In the genomic region with DNA sequence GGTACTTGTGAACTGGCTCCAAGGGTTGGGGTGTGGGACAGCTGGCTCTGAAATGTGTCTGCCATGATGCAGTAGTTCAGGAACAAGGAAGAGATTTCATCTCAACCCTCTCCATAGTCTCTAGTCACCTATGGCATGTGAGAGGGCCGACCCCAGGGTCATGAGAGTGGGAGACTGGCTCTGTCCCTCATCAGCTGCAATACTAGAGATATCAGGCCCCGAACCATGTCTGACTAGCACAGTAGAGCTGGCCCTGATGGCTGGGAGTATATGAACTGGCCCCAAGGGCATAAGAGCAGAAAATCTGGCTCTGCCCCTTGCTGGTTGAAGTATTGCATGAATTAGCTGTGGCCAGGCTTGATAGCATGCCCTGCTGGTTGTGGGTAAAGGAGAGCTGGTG, we compare ENCODE assay signal across 40 mouse cellular contexts. TPM values are rescaled to one million over a fixed set of nuclear protein-coding genes. Genes with fewer than 3 reads are reported as not detected.
"Had no signal": no experiment of that assay in that cellular context is flagged by ENCODE, and none has a peak within 500 bp of the region (broad histone marks: within the 10 kb centered on the region; RNA-seq: fewer than 3 reads in every experiment).

No protein-coding gene starts in this region.

- DNase-seq: forebrain, postnatal 0 days; gastrocnemius, postnatal 14 days; gastrocnemius, postnatal 36 days; heart, adult 2 months; heart, postnatal 10 days; heart, postnatal 4 days; kidney, adult 2 months; kidney, adult 9 months; kidney, postnatal 14 days; kidney, postnatal 36 days; layer of hippocampus, adult 9-11 months; layer of hippocampus, postnatal 36 days; left cerebral cortex, postnatal 4 days had no signal

- H3K9me3 ChIP-seq: hindbrain, embryonic 12.5 days; intestine, embryonic 15.5 days; kidney, embryonic 15.5 days; limb, embryonic 13.5 days; limb, embryonic 15.5 days; liver, embryonic 12.5 days had no signal

- H3K4me1 ChIP-seq: heart, embryonic 12.5 days; hindbrain, embryonic 12.5 days; intestine, embryonic 15.5 days; kidney, embryonic 15.5 days; limb, embryonic 13.5 days; limb, embryonic 15.5 days; liver, embryonic 12.5 days had no signal

- H3K27me3 ChIP-seq: heart, embryonic 12.5 days; hindbrain, embryonic 12.5 days; intestine, embryonic 15.5 days; kidney, embryonic 15.5 days; limb, embryonic 13.5 days; limb, embryonic 15.5 days; liver, embryonic 12.5 days had no signal

- H3K36me3 ChIP-seq: heart, embryonic 12.5 days; hindbrain, embryonic 12.5 days; intestine, embryonic 15.5 days; kidney, embryonic 15.5 days; limb, embryonic 13.5 days; limb, embryonic 15.5 days; liver, embryonic 12.5 days had no signal

- H3K27ac ChIP-seq: heart, adult 2 months; hindbrain, embryonic 12.5 days; hindbrain, embryonic 14.5 days; intestine, embryonic 15.5 days; kidney, embryonic 15.5 days; kidney, postnatal 0 days; limb, embryonic 13.5 days; limb, embryonic 15.5 days; liver, embryonic 12.5 days had no signal

- H3K4me2 ChIP-seq: heart, embryonic 12.5 days; hindbrain, embryonic 12.5 days; hindbrain, embryonic 14.5 days; intestine, embryonic 15.5 days; kidney, embryonic 15.5 days; limb, embryonic 13.5 days; limb, embryonic 15.5 days; liver, embryonic 12.5 days had no signal

- ATAC-seq: forebrain, postnatal 0 days; hindbrain, embryonic 16.5 days; inflammation-experienced regulatory T-cells, adult 6 months; intestine, embryonic 15.5 days; intestine, postnatal 0 days; liver, embryonic 12.5 days had no signal

- H3K9ac ChIP-seq: forebrain, postnatal 0 days; heart, embryonic 12.5 days; hindbrain, embryonic 12.5 days; hindbrain, embryonic 14.5 days; intestine, embryonic 15.5 days; kidney, embryonic 15.5 days; limb, embryonic 13.5 days; limb, embryonic 15.5 days; liver, embryonic 12.5 days had no signal

- H3K4me3 ChIP-seq: heart, adult 2 months; heart, embryonic 12.5 days; hindbrain, embryonic 12.5 days; intestine, embryonic 15.5 days; kidney, embryonic 15.5 days; limb, embryonic 13.5 days; limb, embryonic 15.5 days; liver, embryonic 12.5 days had no signal

RNA-seq across cellular contexts. Expression of a gene that starts 1.1 kb away (rescaled TPM):
- total RNA-seq: forebrain, postnatal 0 days; gastrocnemius, adult 18-20 months; gastrocnemius, adult 8-10 months; gastrocnemius, postnatal 14 days; gastrocnemius, postnatal 36 days; heart, adult 2 months; heart, postnatal 10 days; heart, postnatal 25 days; heart, postnatal 4 days; layer of hippocampus, adult 18-20 months; layer of hippocampus, adult 8-10 months; layer of hippocampus, postnatal 14 days; layer of hippocampus, postnatal 36 days; left cerebral cortex, adult 18-20 months; left cerebral cortex, adult 8-10 months; left cerebral cortex, postnatal 10 days; left cerebral cortex, postnatal 25 days; left cerebral cortex, postnatal 4 days; liver, adult 2 months had no signal
- polyA plus RNA-seq: forebrain, postnatal 0 days; gonadal fat pad, adult 2 months; heart, adult 2 months; heart, embryonic 12.5 days; heart, embryonic 14.5 days; heart, embryonic 16.5 days; hindbrain, embryonic 12.5 days; hindbrain, embryonic 14.5 days; hindbrain, embryonic 16.5 days; inflammation-experienced regulatory T-cells, adult 6 months; intestine, embryonic 15.5 days; intestine, postnatal 0 days; kidney, adult 2 months; kidney, embryonic 15.5 days; kidney, postnatal 0 days; large intestine, adult 2 months; limb, embryonic 13.5 days; limb, embryonic 15.5 days; liver, adult 2 months; liver, embryonic 12.5 days had no signal

RNA-seq across cellular contexts. Expression of a gene that starts 17.3 kb away (rescaled TPM):
- total RNA-seq: forebrain, postnatal 0 days; gastrocnemius, adult 18-20 months; gastrocnemius, adult 8-10 months; gastrocnemius, postnatal 14 days; gastrocnemius, postnatal 36 days; heart, adult 2 months; heart, postnatal 10 days; heart, postnatal 25 days; heart, postnatal 4 days; layer of hippocampus, adult 18-20 months; layer of hippocampus, adult 8-10 months; layer of hippocampus, postnatal 14 days; layer of hippocampus, postnatal 36 days; left cerebral cortex, adult 18-20 months; left cerebral cortex, adult 8-10 months; left cerebral cortex, postnatal 10 days; left cerebral cortex, postnatal 25 days; left cerebral cortex, postnatal 4 days; liver, adult 2 months had no signal
- polyA plus RNA-seq: forebrain, postnatal 0 days; gonadal fat pad, adult 2 months; heart, adult 2 months; heart, embryonic 12.5 days; heart, embryonic 14.5 days; heart, embryonic 16.5 days; hindbrain, embryonic 12.5 days; hindbrain, embryonic 14.5 days; hindbrain, embryonic 16.5 days; inflammation-experienced regulatory T-cells, adult 6 months; intestine, embryonic 15.5 days; intestine, postnatal 0 days; kidney, adult 2 months; kidney, embryonic 15.5 days; kidney, postnatal 0 days; large intestine, adult 2 months; limb, embryonic 13.5 days; limb, embryonic 15.5 days; liver, adult 2 months; liver, embryonic 12.5 days had no signal

RNA-seq across cellular contexts. Expression of a gene that starts 30.6 kb away (rescaled TPM):
- total RNA-seq: forebrain, postnatal 0 days; gastrocnemius, adult 18-20 months; gastrocnemius, adult 8-10 months; gastrocnemius, postnatal 14 days; gastrocnemius, postnatal 36 days; heart, adult 2 months; heart, postnatal 10 days; heart, postnatal 25 days; heart, postnatal 4 days; layer of hippocampus, adult 18-20 months; layer of hippocampus, adult 8-10 months; layer of hippocampus, postnatal 14 days; left cerebral cortex, adult 18-20 months; left cerebral cortex, adult 8-10 months; left cerebral cortex, postnatal 4 days; liver, adult 2 months had no signal
- polyA plus RNA-seq: forebrain, postnatal 0 days; gonadal fat pad, adult 2 months; heart, adult 2 months; heart, embryonic 12.5 days; heart, embryonic 14.5 days; heart, embryonic 16.5 days; hindbrain, embryonic 12.5 days; hindbrain, embryonic 14.5 days; hindbrain, embryonic 16.5 days; inflammation-experienced regulatory T-cells, adult 6 months; intestine, embryonic 15.5 days; intestine, postnatal 0 days; kidney, adult 2 months; kidney, embryonic 15.5 days; kidney, postnatal 0 days; large intestine, adult 2 months; limb, embryonic 13.5 days; limb, embryonic 15.5 days; liver, adult 2 months; liver, embryonic 12.5 days had no signal

RNA-seq across cellular contexts. Expression of a gene that starts 37.3 kb away (rescaled TPM):
- total RNA-seq: forebrain, postnatal 0 days; gastrocnemius, adult 18-20 months; gastrocnemius, adult 8-10 months; gastrocnemius, postnatal 14 days; gastrocnemius, postnatal 36 days; heart, adult 2 months; heart, postnatal 10 days; heart, postnatal 25 days; heart, postnatal 4 days; layer of hippocampus, adult 18-20 months; layer of hippocampus, adult 8-10 months; layer of hippocampus, postnatal 14 days; layer of hippocampus, postnatal 36 days; left cerebral cortex, adult 18-20 months; left cerebral cortex, adult 8-10 months; left cerebral cortex, postnatal 10 days; left cerebral cortex, postnatal 25 days; left cerebral cortex, postnatal 4 days; liver, adult 2 months had no signal
- polyA plus RNA-seq: forebrain, postnatal 0 days; gonadal fat pad, adult 2 months; heart, adult 2 months; heart, embryonic 12.5 days; heart, embryonic 14.5 days; heart, embryonic 16.5 days; hindbrain, embryonic 12.5 days; inflammation-experienced regulatory T-cells, adult 6 months; intestine, embryonic 15.5 days; intestine, postnatal 0 days; kidney, adult 2 months; kidney, embryonic 15.5 days; kidney, postnatal 0 days; large intestine, adult 2 months; limb, embryonic 13.5 days; limb, embryonic 15.5 days; liver, adult 2 months; liver, embryonic 12.5 days had no signal

RNA-seq across cellular contexts. Expression of a gene that starts 53.9 kb away (rescaled TPM):
- total RNA-seq: forebrain, postnatal 0 days; gastrocnemius, adult 18-20 months; gastrocnemius, adult 8-10 months; gastrocnemius, postnatal 14 days; gastrocnemius, postnatal 36 days; heart, adult 2 months; heart, postnatal 10 days; heart, postnatal 25 days; heart, postnatal 4 days; layer of hippocampus, adult 18-20 months; layer of hippocampus, adult 8-10 months; layer of hippocampus, postnatal 14 days; layer of hippocampus, postnatal 36 days; left cerebral cortex, adult 18-20 months; left cerebral cortex, adult 8-10 months; left cerebral cortex, postnatal 10 days; left cerebral cortex, postnatal 25 days; left cerebral cortex, postnatal 4 days; liver, adult 2 months had no signal
- polyA plus RNA-seq: forebrain, postnatal 0 days; gonadal fat pad, adult 2 months; heart, adult 2 months; heart, embryonic 12.5 days; heart, embryonic 14.5 days; heart, embryonic 16.5 days; hindbrain, embryonic 12.5 days; hindbrain, embryonic 14.5 days; hindbrain, embryonic 16.5 days; inflammation-experienced regulatory T-cells, adult 6 months; intestine, embryonic 15.5 days; intestine, postnatal 0 days; kidney, adult 2 months; kidney, embryonic 15.5 days; kidney, postnatal 0 days; large intestine, adult 2 months; limb, embryonic 13.5 days; limb, embryonic 15.5 days; liver, adult 2 months; liver, embryonic 12.5 days had no signal
